Mouse (Mus musculus) bone marrow macrophage, adult 2 months (primary cell): ENCODE data around the gene Btbd16.

Experiments
- CTCF ChIP-seq: IDR thresholded peaks from 2 replicates; pipeline ENCODE4 v1.5.1; 2012; ENCODE audit warnings: low read depth, mild to moderate bottlenecking, low read length, moderate library complexity
- POLR2A ChIP-seq: IDR thresholded peaks from 2 replicates; pipeline ENCODE4 v1.6.1; 2012; ENCODE audit warnings: mild to moderate bottlenecking, low read depth, low read length, borderline replicate concordance

GRCm38 (mm10) chr7:130864711-130865110, 90.8 kb downstream of the Btbd16 start:
- TF ChIP-seq CTCF = no peak
- no peak for TF ChIP-seq POLR2A
